Mouse (Mus musculus) kidney, postnatal 0 days (tissue): Measurements from ENCODE around the gene Esp1. TPM values are rescaled to one million over a fixed set of nuclear protein-coding genes. Genes with fewer than 3 reads are reported as not detected.
"Not testable (repeated sequence)": the region's sequence is repeated elsewhere in the genome, so short reads cannot be mapped to it uniquely, and the experiment has no call there.

ENCODE experiments used
- ATAC-seq: fragments of 200-750 bp; cut with Nextera tagmentation; replicated peaks from 2 replicates; pipeline ENCODE4 v1.8.0; 2017; ENCODE audit warnings: low read depth, moderate number of reproducible peaks, moderate TSS enrichment, moderate library complexity; ENCODE audit not compliant: low FRiP score
- DNase-seq: peaks from one replicate; pipeline ENCODE4 v3.0.0-alpha.2; 2016; ENCODE audit warnings: low spot score
- H3K27ac ChIP-seq: fragments of 300-500 bp; sonication (generic); 2 replicates; pipeline ENCODE4 v1.5.1; 2014; ENCODE audit warnings: mild to moderate bottlenecking
- H3K27me3 ChIP-seq: fragments of 300-500 bp; sonication (generic); 2 replicates; pipeline ENCODE4 v1.6.1; 2014; ENCODE audit warnings: low read length, mixed read lengths; ENCODE audit not compliant: insufficient read depth
- H3K36me3 ChIP-seq: fragments of 300-500 bp; sonication (generic); 2 replicates; pipeline ENCODE4 v1.6.1; 2014; ENCODE audit warnings: low read length, mixed read lengths; ENCODE audit not compliant: insufficient read depth
- H3K4me1 ChIP-seq: fragments of 300-500 bp; sonication (generic); replicated peaks from 2 replicates; pipeline ENCODE4 v1.6.1; 2014; ENCODE audit warnings: antibody characterized with exemption, low read length, mixed read lengths; ENCODE audit not compliant: insufficient read depth
- H3K4me2 ChIP-seq: fragments of 300-500 bp; sonication (generic); 2 replicates; pipeline ENCODE4 v1.6.1; 2014; ENCODE audit warnings: mild to moderate bottlenecking, low read length, moderate library complexity, mixed read lengths
- H3K4me3 ChIP-seq: fragments of 300-500 bp; sonication (generic); replicated peaks from 2 replicates; pipeline ENCODE4 v1.5.1; 2014; ENCODE audit warnings: low read depth, low read length
- H3K9ac ChIP-seq: fragments of 300-500 bp; sonication (generic); 2 replicates; pipeline ENCODE4 v1.6.1; 2014; ENCODE audit warnings: low read depth, low read length
- H3K9me3 ChIP-seq: fragments of 300-500 bp; sonication (generic); replicated peaks from 2 replicates; pipeline ENCODE4 v1.6.1; 2016; ENCODE audit warnings: low read length, inconsistent platforms, mixed read lengths
- CTCF ChIP-seq: IDR thresholded peaks from 2 replicates; pipeline ENCODE4 v1.5.1; 2016; ENCODE audit warnings: antibody characterized with exemption, low read depth, mild to moderate bottlenecking, moderate library complexity
- whole genome bisulfite sequencing: fragments of 180-500 bp; shearing (Covaris S2); extraction: QIAGEN DNeasy Blood & Tissue Kit; methylation state at CpG from one replicate; pipeline ENCODE4 v1.1.7; 2014; 5-methylcytosine and 5-hydroxymethylcytosine counted together
- polyA plus RNA-seq: library from polyadenylated mRNA; unstranded; fragments of >200 nt; fragmentation: Nextera tagmentation; extraction: Ambion mirVana; gene quantifications from 2 replicates; pipeline ENCODE4 v1.2.1, GENCODE M21; 2015

The Esp1 gene
- polyA plus RNA-seq = not detected in 2 replicates

DNA sequence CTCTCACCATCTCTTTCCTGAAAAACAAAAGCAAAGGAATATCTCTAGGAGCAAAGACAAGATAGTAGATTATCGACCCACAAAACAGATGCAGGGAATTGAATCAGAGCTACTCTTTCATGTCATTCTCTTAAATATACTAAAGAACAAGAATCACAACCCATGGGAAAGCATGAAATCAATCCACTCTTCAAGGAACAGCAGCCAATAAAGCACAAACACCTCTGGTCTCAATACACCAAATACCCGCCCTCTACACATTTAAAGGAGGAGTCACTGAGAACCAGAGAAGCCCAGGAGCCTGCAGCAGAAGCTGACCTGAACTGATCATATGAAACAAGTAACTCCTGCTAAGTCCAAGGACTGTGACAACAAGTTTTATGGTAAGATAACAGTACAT, at the start of gene Esp1:
Gene Esp1, plus strand, starts transcription at position 301 of the 400 bp plus-strand sequence.
- H3K36me3 ChIP-seq = no peaks in the 10 kb centered on the region
- 77% methylated on average over 2 of the region's 2 CpGs for WGBS
- ATAC-seq = no peak
- H3K4me2 ChIP-seq = no peak within 1 kb of the TSS
- H3K4me1 ChIP-seq = no peaks in the 10 kb centered on the region
- no peak within 1 kb of the TSS for H3K27ac ChIP-seq
- TF ChIP-seq CTCF = no peak
- no peaks in the 10 kb centered on the region for H3K27me3 ChIP-seq
- no peaks in the 10 kb centered on the region for H3K9me3 ChIP-seq
- no peak within 1 kb of the TSS for H3K4me3 ChIP-seq
- DNase-seq = no peak
- H3K9ac ChIP-seq = no peak within 1 kb of the TSS

DNA sequence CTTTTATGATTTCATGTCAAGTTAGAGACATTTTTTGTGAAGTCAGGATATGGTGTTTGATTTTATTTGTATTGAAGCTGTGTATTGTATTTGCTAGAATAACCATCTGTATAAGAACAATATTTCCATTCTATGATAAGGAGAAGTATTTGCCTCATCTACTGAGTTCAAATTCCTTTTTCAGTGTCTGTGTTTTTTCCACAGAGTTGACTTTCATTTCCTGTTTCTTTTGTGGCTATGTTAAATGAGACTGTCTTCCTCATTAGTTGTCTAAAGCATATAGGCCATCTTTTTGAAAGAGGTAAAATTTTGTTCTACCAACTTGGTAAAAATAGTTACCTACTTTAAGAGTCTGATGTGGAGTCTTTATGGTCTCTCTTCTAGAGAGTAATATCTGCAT, 10.6 kb upstream of the Esp1 start:
- Histone ChIP-seq H3K27me3 (no peaks in the 10 kb centered on the region), H3K27ac (no peak overlapping the region), H3K4me2 (no peak overlapping the region), H3K36me3 (no peaks in the 10 kb centered on the region), H3K4me1 (no peaks in the 10 kb centered on the region), H3K4me3 (no peak overlapping the region), H3K9me3 (no peaks in the 10 kb centered on the region), H3K9ac (no peak overlapping the region)
- ATAC-seq (no peak), DNase-seq (no peak)
- no peak for TF ChIP-seq CTCF

DNA sequence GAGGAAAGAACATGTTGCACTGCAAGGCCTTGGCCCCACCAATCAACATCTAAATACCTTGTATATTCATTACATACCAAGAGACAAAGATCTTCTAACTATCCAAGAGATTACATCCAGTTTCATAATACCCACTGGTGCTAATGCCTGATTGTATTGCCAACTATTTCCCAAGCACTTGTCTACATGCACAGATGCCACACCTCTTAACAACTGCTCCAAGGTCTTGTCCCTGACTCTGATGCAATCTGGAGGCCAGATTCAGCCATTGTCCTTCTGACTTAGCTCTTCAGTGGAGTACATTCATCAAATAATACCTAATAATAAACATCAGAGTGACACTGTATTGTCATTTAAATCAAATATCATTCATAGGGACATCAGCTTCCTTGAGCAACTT, 9.9 kb upstream of the Esp1 start:
- not testable (repeated sequence) for H3K27ac ChIP-seq, ATAC-seq, H3K27me3 ChIP-seq, H3K4me3 ChIP-seq, H3K4me1 ChIP-seq, DNase-seq, H3K36me3 ChIP-seq, H3K4me2 ChIP-seq, H3K9ac ChIP-seq, H3K9me3 ChIP-seq

DNA sequence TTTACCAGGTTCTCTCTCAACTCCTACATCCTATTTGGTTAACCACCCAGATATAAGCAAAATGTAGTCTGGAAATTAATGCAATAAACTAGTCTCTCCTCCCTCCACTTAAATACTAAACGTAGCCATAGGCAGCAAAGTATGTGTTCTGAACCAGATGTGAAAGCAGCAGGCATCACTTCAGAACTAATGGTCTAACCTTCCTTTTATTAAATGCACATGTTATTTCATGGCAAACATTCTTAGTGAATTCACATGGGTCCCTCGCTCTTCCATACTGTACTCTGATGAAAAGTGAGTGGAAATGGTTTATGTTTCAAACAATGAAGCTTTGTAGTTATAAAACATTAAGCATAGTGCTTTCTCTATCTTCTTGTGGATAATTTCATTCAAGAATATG, 4.4 kb downstream of the Esp1 start:
- no peaks in the 10 kb centered on the region for H3K27me3 ChIP-seq
- no peak for TF ChIP-seq CTCF
- no peak overlapping the region for H3K27ac ChIP-seq
- ATAC-seq = no peak
- H3K4me3 ChIP-seq = no peak overlapping the region
- H3K36me3 ChIP-seq = no peaks in the 10 kb centered on the region
- WGBS = 65% methylated on average over 2 of the region's 2 CpGs
- no peaks in the 10 kb centered on the region for H3K9me3 ChIP-seq
- H3K4me1 ChIP-seq = no peaks in the 10 kb centered on the region
- H3K4me2 ChIP-seq = no peak overlapping the region
- no peak for DNase-seq
- H3K9ac ChIP-seq = no peak overlapping the region

DNA sequence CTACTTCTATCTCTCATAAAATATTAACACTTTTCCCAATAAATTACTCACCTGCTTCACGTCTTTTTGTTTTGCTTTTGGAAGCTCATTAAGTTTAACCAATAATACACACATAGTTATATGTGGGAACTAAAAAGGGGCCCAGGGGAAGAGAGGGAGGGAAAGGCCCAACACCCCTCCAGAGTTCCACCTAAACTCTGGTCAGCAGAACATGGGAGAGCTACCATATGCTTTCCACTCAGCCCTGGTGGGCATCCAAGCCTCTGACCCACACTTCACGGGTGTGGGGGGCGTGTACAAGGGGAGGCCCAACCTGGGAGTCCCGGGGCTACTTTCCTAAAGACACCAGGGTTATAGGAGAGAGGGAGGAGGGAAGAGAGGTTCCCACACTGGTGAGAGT, 4.8 kb downstream of the Esp1 start:
- no peak for TF ChIP-seq CTCF
- Histone ChIP-seq H3K4me3 (no peak overlapping the region), H3K9me3 (no peaks in the 10 kb centered on the region), H3K9ac (no peak overlapping the region), H3K4me1 (no peaks in the 10 kb centered on the region), H3K27ac (no peak overlapping the region), H3K4me2 (no peak overlapping the region), H3K27me3 (no peaks in the 10 kb centered on the region), H3K36me3 (no peaks in the 10 kb centered on the region)
- DNase-seq (no peak), ATAC-seq (no peak)
- 43% methylated on average over 4 of the region's 4 CpGs for WGBS

DNA sequence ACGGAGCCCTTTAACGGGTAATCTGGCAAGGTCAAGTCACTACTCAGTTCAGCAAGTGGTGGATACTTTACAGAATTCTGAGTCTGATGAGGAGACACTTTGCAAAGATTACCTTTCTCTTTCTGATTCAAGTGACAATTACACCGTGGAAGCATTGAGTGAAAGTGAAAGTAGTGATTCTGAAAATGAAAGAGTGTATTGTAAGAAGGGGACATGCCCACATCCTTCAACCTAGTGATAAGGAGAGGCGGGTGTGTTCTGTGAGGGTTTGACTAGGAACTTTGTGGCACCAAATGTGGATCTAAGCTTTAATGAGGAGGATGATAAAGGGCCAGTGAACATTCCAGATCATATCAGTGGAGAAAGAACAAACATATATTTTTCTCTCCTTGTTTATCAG, 36.7 kb downstream of the Esp1 start:
- ATAC-seq = no peak
- H3K9me3 ChIP-seq = no peaks in the 10 kb centered on the region
- H3K27me3 ChIP-seq = no peaks in the 10 kb centered on the region
- no peak overlapping the region for H3K27ac ChIP-seq
- no peaks in the 10 kb centered on the region for H3K36me3 ChIP-seq
- TF ChIP-seq CTCF = no peak
- H3K4me3 ChIP-seq = no peak overlapping the region
- H3K9ac ChIP-seq = no peak overlapping the region
- no peak overlapping the region for H3K4me2 ChIP-seq
- 75% methylated on average over 4 of the region's 4 CpGs for WGBS
- no peak for DNase-seq
- H3K4me1 ChIP-seq = no peaks in the 10 kb centered on the region

DNA sequence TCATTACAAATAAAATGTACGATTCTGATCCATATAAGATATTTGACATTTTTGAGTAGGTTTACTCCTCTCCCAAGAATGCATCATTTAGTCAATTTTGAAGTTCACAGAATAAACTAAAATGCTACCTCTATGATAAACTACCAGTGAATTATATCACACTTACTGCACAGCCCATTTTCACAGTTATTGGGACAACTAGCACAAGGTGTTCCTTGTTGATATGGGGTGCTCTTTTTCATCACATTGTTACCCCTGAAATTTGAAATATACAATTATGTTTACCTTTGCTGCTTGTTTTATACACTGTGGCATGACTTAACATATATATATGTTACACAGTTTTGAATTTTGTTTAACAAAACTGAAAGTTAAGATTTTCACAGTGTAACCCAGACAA, 40.2 kb downstream of the Esp1 start:
- Histone ChIP-seq H3K27ac (no peak overlapping the region), H3K4me2 (no peak overlapping the region), H3K9me3 (no peaks in the 10 kb centered on the region), H3K36me3 (no peaks in the 10 kb centered on the region), H3K27me3 (no peaks in the 10 kb centered on the region), H3K4me3 (no peak overlapping the region), H3K4me1 (no peaks in the 10 kb centered on the region), H3K9ac (no peak overlapping the region)
- WGBS = 78% methylated on average over 1 of the region's 1 CpGs
- TF ChIP-seq CTCF = no peak
- no peak for ATAC-seq
- no peak for DNase-seq

Other genes starting within 250 kb of the Esp1 start
- gene Esp8, start 207.1 kb upstream of the Esp1 start, polyA plus RNA-seq = 0.33 TPM in 1 of 2 replicates, not detected in the other
- gene Esp6, start 165.6 kb upstream of the Esp1 start, polyA plus RNA-seq = not detected in 2 replicates
- not detected in 2 replicates for gene Esp4, start 128.5 kb upstream of the Esp1 start, polyA plus RNA-seq
- gene Esp3, start 95.0 kb upstream of the Esp1 start, polyA plus RNA-seq = not detected in 2 replicates
- gene Crisp2, start 79.9 kb downstream of the Esp1 start, polyA plus RNA-seq = not detected in 2 replicates
- 0.18 and 0.36 TPM in 2 replicates for gene Rhag, start 84.0 kb downstream of the Esp1 start, polyA plus RNA-seq
- gene 9130008F23Rik, start 153.4 kb downstream of the Esp1 start, polyA plus RNA-seq = 3.7 and 3.8 TPM in 2 replicates
- gene Glyatl3, start 187.2 kb downstream of the Esp1 start, polyA plus RNA-seq = not detected in 2 replicates
- gene Mut, start 207.6 kb downstream of the Esp1 start, polyA plus RNA-seq = 63.0 and 64.0 TPM in 2 replicates
- gene Cenpq, start 207.9 kb downstream of the Esp1 start, polyA plus RNA-seq = 19.0 and 21.9 TPM in 2 replicates